Mouse (Mus musculus) urinary bladder, postnatal 10 days (tissue): ENCODE results near the gene Pnpla1.

Source experiments
- DNase-seq: peaks from one replicate; pipeline ENCODE4 v3.0.0; 2022; ENCODE audit warnings: low spot score

Gene Pnpla1

DNA sequence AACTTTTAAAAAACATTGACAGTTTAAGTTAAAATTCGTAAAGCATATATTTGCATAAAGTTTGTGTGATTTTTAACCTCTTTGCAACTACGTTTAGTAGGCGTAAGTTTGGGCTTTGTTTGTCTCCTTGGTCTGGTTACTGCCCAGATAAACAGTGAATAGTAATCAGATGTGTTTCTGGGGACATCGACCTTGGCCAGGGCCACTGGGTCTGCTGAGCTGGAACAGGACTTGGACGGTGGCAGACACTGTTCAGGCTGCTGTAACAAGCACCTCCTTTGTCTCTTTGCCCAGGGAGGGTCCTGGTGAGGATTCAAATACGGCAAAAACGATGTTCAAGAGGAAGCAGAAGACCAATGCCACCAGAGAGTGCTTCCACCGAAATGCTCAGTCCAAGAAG, 27.0 kb downstream of the Pnpla1 start:
- DNase-seq = no peak

DNA sequence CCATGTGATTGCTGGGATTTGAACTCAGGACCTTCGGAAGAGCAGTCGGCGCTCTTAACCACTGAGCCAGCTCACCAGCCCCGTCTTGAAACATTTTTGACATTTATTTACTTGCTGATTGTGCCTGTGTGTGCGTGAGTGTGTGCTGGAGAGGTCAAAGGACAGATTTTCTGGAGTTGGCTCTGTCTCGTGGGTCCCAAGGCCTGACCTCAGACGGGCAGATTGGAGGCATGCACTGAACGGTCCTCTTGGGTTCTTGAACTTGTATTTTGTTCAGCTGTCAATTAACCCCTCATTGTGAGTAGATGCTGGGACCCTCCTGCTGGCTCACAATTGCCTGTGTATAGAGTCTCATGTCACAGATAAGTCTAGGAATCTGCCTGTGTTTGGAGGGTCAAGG, 28.1 kb downstream of the Pnpla1 start:
- no peak for DNase-seq

DNA sequence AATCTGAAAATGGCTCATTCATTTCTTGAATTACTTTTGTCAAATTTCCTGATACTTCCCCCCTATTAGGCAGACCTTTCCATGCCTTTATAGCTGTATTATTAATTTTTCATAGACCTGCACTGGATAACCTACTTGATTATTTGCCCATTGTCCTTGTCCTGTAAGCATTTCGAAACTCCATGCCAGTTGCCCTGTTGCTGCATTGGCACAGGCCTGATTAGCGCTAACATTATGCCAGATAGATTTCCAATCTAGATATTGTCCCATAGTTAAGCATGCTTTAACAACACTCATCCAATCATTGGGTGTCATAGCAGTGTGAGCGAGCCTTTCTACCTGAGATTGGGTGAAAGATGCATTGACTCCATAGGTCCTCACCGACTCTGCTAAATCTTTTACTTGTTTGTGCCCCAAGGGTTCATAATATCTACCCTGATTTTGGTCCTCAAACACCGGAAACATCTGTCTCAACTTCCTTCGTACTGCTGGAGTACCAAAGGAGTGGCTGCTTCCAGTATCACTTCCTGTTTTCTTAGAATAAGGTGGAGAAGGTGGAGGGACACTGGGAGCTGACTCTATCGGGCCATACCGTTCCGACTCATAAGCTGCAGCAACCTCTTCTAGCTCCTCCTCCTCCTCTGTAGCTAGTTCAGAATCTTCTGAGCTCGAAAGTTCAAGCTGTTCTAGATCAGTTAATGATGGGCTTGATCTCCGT, 36.0 kb downstream of the Pnpla1 start:
- no peak for DNase-seq

DNA sequence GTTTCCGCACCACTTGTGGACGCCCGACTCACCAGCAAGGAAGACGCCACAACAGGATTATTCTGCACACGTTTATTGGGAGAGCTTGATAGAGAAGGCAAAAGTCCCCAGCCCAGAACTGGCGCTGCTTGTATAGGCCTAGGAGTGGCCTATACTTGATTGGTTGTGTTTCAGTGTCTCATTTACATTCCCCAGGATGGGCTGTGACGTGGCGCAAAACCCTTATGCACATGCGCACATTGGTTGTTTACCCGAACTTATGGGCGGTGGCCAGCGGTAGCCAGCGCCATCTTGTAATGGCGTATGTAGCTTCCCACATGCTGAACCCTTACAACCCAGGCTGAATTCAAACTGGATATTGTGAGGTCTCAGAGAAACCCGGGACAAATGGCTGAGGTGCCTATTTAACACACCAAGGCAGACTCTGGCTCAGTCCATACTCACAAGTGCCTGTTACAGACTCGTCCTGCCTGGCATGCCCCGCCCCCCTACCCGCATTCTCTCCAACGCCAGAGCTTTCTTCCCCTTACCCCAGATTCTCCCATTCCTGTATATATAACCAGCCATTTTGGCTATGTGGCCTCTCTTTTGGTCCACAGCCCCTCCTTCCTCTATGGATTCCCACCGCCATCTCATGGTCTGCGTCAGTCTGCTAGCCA, 37.1 kb downstream of the Pnpla1 start:
- DNase-seq = no peak

DNA sequence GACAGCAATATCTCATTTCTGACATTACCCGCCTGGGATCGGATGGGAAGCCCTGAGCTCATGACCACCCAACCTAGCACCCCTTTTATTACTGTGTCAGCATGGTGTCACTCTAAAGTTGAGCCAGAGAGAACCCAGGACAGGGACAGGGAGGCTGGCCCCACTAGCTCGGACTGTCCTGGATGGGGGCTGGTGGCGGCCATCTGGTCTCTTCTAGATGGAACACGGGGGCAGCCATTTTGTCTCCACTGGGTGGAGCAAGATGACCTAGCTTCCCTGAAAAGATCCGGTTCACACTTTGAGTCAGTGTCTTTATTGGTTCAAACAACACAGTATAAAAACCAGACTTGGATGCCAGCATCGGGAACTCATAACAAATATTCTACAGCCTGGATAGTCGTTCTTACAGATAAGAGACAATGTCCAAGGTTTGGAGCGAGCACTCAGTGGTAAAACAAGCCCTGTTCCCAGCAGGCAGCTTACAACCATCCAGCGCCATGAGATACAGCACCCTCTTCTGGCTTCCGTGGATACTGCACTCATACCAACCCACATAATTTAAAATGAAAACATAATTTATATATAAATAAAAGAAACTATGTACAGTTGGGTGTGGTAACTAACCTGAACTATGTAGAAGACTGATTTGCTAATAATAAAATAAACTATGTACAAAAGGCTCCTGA, 38.0 kb downstream of the Pnpla1 start:
- DNase-seq = no peak

DNA sequence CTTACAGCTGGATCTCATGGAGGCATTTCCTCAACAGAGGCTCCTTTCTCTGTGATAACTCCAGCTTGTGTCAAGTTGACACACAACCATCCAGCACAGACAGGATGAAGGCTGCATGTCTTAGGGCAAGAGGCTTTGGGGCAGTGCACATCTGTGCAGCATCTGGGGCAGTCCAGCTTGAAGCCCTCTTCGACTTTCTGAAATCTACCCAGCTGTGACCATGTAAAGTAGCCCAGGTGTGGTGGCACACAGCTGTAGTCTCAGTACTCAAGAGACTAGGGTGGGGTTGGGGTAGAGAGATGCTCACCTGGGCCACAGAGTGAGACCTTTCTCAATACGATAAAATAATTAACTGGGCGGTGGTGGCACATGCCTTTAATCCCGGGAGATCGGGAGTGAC, 39.6 kb downstream of the Pnpla1 start:
- DNase-seq = no peak

DNA sequence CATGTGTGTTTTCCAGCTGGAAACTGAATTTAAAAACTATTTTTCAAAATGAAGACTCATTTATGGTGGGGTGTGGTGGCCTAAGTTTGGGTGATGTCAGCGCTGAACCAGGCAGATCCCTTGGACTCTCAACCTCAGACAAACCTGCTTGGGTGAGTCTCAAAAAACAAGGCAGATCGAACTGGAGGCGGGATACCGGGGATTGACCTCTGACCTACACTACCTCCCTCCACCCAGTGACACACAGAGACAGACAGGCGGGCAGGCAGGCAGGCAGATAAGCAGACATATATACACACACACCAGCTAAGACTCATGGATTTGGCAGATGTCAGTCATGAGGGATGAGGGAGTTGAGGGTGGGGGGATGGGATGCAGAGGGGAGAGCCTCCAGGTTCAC, 40.0 kb downstream of the Pnpla1 start:
- no peak for DNase-seq

DNA sequence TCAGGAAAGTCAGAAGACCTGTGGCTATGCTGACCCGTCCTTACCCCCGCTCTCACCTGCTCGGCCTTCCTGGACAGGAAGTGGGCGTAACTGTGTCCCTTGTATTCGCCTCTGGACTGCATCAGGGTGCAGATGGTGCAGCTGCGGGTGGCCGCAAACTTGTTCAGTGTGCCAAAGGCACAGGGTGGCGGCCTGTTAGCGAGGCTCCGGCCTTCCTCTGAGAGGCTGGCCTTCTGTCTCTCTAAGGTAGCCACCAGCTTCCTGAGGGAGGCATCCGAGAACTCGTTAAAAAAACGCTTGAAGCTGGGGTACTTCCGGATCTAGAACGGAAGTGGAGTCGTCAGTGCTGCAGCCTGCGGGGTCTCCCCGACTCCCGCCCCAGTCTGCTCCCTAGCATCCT, 41.2 kb downstream of the Pnpla1 start:
- no peak for DNase-seq

DNA sequence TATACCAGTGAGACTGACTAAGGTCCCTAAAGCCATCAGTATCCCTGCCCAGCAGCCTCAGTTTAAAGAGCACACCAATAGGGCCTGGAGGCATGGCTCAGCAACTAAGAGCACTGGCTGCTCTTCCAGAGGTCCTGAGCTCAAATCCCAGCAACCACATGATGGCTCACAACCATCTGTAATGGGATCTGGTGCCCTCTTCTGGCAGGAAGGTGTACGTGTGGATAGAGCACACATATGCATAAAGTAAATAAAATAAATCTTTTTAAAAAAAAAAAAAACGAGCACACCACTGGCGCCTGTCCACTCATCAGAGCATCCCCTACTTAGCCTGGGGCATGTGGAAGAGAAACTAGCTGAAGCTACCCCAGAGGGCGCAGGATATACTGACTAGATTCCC, 43.3 kb downstream of the Pnpla1 start:
- DNase-seq = no peak

DNA sequence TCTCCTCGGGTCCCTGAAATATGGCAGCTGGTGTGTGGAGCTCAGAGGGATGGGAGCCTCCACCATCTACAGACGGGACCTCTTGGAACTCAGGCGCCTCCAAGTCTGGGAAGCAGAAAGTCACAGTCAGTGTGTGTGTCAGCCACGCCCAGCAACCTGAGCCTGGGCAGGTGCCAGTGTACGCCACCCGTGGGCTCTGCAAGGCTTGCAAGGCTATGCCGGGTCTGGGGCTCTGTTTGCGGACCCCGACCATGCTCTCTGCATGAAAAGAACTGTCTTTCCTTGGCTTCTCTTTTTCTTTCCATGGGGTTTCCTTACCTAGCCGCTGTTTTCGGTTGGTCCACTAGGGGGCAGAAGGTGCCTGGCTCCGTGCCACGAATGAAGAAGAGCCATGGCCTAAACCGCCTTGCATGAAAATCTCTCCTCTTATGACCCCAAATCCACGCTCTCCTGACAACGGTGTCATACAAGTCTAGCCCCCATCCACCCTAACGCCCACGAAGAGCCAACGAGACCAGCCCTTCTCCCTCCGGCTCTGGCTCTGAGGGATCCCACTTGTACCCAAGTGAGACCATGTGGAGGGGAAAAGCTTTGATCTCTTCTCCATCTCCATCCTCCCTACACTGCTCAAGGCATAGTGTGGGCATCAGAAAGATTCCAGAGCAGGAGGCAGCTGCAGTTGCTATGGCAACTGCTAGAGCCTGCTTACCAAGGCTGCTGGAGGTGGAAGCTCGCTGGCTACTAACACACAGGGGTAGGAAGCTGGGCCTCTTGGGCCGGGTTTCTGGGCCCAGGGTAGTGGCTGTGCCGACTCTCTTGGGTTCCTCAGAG, 46.5 kb downstream of the Pnpla1 start:
- DNase-seq = no peak

DNA sequence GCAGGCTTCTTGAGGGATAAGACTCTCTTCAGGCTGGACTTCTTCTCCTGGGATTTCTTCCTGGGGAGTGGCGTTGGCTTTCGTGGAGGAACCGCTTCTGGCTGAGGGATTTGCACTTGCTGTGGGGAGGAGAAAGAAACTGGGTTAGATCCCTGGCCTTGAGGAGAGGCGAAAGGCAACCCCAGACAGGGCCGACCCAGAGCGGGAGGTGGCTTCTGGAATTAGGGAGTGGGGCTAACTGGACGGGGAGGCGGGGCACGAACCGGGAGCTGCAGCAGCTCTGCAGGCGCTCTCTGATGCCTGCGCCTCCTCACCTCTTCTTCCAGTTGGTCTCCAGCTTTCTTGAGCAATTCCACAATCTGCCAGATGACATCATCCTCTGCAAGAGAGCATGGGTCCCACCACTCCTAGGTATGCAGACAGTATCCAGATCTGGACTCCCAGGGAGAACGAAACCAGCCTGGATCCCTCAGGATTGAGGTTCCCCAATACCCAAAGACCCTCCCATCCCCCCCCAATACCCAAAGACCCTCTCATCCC, 47.2 kb downstream of the Pnpla1 start:
- DNase-seq = no peak

DNA sequence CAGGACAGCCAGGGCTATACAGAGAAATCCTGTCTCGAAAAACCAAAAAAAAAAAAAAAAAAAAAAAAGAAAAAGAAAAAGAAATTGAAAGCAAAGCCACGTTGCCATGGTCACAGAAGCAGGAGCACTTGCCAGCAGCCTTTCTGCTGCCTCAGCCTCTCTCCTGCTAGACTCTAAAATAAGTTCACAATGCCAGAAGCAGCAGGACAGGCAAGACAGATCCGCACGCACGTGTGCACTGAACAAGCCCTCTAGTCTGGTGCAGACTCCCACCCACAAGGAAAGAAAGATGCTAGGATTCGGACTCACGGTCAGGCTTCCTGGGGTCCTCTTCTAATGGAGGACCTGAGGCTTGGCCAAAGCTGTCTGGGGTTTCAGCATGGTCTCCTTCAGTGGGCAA, 49.7 kb downstream of the Pnpla1 start:
- DNase-seq = no peak

DNA sequence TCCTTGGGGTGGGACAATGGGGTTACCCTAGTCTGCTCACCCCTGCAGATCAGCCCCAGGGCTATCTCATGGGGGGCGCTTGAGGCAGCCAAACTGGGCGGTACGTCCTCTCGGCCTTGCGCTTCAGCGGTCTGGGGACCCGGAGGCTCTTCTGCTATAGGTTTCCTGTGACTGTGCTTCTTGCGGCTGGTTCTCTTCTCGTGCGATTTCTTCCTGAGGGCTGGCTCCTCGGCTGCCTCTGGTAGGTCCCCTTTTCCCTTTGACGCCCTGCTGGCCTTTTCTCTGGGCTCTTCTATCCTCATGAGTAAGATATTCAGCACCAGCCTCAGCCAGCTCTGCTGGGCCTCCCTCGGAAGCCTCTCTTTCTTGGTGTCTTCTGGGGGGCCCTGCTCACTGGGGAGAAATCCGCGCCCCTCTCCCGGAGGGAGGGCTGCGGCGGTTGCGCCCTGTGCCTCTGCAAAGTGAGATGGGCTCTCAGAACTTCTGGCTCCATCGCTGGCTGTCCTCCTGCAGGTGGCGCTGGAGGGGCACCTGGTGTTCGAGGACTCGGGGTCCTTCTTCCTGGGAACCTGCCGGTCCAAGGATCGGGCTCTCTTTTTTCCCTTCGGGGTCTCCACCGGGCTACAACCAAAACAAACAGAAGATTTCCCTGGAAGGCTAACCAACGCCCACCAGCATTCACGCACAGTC, 51.2 kb downstream of the Pnpla1 start:
- DNase-seq = no peak

DNA sequence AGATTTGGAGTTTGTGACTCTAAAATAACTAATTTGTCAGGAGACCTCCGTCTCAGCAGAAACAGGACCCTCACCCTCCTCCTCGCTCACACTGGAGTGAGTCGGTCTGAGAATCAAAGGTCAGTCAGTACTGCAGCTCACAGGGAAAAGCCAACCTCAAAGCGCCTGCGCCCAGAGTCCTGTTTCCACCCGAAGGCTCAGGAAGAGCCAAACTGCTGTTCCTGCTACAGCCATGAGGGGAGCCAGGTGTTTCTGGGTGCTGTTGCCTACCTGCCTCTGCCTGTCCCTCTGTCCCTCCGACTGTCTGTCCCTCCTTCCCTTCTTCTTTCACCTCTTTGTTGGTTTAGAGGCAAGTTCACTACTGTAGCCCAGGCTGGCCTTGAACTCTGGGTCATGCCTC, 51.9 kb downstream of the Pnpla1 start:
- no peak for DNase-seq

DNA sequence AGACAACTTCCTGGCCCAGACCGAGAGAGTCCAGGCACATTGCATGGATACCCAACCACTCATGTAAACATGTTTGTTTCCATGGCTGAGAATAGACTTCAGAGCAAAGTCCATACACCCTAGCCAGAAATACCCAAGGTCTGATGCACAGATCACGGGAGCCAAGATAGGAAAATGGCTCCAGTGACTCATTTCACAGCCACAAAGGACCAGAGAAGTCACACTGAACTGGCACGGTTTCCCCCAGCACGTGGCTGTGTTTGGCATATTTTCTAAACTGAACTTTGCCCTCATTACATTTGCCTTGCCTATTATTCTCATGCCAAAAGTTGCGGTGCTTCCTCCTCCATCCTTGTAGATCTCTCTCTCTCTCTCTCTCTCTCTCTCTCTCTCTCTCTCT, 55.0 kb downstream of the Pnpla1 start:
- no peak for DNase-seq

DNA sequence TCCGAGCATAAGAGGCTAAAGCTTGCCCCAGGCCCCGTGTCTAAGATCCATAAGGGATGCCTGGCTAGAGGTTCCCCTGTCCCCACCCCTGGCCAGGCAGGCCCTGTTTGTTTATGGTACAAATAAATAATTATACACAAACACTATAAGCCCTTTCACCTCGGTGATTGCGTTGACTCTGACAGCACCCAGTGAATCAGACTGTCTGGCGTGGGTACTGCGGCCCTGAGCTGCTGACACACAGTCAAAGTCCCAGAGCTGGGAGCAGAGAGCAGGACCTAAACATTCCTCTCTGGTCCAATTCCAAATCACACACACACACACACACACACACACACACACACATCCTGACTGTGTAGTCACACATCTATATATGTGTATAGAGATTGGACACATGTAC, 55.7 kb downstream of the Pnpla1 start:
- no peak for DNase-seq

DNA sequence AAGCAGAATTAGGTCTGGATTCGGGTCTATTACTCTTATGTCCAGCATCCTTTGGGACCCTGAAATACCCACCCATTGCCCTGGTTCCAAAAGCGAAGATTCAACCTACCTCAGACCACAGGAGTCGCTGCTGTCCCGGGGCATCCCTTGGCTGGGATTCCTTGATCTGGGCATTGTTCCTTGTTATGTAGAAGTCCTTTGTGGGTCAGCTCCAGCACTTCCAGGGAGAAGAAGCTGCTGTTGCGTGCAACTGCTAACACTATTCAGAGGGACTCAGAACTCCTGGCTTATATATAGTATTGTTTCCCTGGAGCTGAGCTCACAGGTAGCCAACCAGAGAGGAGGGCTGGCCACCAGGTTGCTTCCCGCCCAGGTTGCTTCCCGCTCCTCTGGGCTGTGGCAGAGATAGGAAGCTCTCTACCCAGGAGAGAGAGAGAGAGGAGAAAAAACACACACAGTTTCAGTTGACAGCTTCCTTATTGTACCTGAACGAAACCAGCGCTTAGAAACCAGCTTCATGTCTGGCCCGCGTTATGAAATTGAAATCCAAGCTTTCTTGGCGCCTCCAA, 56.9 kb downstream of the Pnpla1 start, which contains the start of gene 4930539E08Rik:
4930539E08Rik (minus strand) TSS at position 265 of the 569 bp plus-strand sequence.
- DNase-seq = no peak

DNA sequence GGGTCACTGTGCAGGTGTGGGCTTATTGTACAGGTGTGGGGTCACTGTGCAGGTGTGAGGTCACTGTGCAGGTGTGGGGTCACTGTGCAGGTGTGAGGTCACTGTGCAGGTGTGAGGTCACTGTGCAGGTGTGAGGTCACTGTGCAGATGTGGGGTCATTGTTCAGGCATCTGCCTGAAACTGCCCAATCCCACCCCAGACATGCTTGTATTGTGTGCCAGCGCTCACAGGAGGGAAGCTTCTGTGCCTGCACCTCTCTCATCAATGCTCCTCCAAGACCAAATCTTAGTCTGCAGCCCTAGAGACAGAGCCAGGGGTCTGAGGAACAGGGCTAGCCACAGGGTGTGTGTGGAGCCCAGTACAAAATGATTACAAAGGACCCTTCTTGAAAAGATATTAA, 58.3 kb downstream of the Pnpla1 start:
- no peak for DNase-seq

DNA sequence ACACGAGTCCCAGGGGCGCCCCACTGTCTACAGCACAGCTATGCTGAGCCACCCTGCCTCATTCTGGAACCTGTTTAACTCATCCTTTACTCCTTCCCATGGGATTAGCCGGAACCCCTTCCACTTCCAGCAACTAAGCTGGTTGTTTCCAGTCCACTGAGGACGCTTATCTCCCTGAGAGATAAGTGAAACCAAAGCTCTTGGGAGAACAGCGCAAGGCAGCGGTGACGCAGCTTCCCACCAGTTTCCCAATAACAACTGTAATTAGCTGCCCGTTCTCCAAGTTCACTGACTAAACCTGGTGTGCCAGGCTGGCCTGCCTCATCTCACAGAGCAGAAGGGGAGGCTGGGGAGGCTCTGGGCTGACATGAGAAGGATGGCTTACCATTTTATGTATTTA, 62.9 kb downstream of the Pnpla1 start:
- no peak for DNase-seq

DNA sequence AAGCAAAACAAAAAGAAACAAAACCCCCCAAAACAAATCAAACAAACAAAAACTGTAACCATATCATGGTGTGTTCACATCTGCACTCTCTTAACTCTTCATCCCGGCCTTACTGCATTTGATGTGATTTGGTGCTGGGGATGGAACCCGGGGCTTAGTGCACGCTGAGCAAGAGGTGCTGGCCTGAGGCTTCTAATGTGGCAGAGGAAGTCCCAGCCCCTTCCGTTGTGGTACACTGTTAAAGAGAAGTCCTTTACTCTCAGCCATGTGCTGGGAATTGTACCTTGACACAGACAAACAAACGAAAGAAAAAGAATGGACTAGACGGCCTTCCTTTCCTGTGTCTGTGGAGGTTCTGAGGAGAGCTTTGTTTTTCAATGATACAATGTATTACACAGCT, 63.9 kb downstream of the Pnpla1 start:
- no peak for DNase-seq

DNA sequence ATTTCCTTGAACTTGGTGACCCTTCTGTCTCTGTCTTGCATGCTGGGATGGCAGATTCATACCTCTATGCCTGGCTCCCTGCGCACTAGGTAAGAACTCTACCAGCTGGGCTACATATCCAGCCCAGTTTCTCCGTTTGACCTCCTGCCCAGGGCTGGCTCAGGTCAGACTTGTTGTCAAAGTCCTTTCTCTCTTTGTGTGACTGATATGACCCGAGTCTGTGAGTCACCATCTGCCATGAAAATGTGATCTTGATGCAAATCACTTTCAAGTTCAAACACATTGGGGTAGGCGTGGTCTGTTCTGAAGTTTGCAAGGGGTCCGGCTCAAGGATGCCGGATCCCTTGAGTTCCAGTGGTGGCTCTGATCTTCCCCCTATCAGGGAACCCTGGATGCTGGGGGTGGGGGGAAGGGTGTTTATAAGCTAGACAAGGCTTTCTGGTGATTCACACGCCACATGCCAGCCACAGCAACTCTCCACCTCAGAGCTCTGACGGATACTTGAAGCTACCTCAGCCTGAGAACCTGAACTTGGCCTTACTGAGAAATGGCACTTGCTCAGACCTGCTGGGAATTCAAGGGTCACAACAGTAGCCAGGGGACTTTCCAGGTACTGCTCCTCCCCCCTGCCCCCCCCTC, 66.9 kb downstream of the Pnpla1 start:
- no peak for DNase-seq
